Mouse (Mus musculus): ENCODE results near the gene Pagr1a. TPM values are rescaled to one million over a fixed set of nuclear protein-coding genes. Genes with fewer than 3 reads are reported as not detected.

Gene Pagr1a
- polyA plus RNA-seq, 1 experiment from 2014 or later, result 82.7 TPM

DNA sequence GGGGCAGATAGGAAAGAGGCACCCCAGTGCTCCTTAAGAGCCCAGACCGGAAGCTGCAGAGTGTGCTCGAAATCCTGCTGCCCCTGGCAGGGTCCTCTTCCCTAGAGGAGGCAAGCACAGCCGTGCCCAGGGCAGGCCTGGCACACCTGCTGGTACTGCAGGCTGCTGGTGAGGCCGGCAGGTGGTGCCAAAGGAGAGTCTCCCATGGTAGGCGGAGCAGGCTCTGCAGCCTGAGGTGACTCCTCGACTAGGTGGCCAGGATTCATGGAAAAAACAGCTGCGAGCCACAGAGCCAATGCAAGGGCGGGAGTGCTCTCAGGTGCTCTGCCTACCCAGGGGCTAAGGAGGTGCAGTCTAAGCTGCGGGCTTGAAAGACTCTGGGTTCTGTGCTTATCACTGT lies 30.8 kb downstream of the Pagr1a start:
- H3K9ac ChIP-seq (ENCODE audit: low read depth, low read length), result no peak overlapping the region
- H3K27ac ChIP-seq (ENCODE audit: low read length), result no peak overlapping the region
- H3K9me3 ChIP-seq (ENCODE audit: control insufficient read depth, low read length), result no peaks in the 10 kb centered on the region
- no peak overlapping the region for H3K4me2 ChIP-seq (ENCODE audit: low read depth, low read length)
- ATAC-seq, result peak; percentile 65; the same call in 1 of the 2 replicates
- H3K27me3 ChIP-seq (replicated peaks; ENCODE audit: control insufficient read depth, insufficient read depth, low read length), result no peaks in the 10 kb centered on the region
- 42% methylated on average over 9 of the region's 9 CpGs for WGBS
- no peak overlapping the region for H3K4me3 ChIP-seq (ENCODE audit: low read length)
- H3K4me1 ChIP-seq (ENCODE audit: control insufficient read depth, insufficient read depth, low read length), result peaks cover 11% of the 10 kb centered on the region
- H3K36me3 ChIP-seq (ENCODE audit: control insufficient read depth, insufficient read depth, low read length), result no peaks in the 10 kb centered on the region

DNA sequence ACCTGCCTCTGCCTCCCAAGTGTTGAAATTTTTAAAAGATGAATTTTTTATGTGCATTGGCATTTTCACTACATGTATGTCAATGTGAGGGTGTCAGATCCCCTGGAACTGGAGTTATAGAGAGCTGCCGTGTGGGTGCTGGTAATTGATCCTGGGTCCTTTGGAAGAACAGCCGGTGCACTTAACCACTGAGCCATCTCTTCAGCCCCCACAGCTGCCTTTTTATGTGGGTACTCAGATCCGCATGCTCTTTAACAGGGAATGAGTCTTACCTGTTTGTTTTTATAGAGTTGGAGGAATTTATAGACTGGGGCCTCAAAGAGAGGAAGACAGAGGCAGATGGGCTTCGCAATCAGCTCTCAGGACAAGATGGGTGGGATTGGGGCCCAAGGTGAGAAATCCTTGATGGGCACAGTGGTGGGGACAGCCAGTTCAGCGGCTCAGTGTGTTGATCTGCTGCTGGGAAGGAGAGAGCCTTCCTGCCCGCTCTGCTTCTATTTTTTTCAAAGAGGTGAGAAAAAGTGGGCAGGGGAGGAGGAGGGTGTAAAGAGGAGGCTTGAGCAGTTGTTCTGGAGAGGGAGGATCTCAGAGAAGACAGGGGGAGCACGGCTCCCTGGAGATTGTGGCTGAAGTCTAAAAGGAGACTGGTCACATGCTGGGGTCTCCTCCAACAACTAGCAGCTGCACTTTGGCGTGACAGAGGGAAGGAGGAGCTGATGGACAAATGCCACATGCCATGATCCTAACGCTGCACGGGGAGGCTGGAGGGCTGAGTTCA lies 32.3 kb downstream of the Pagr1a start:
- WGBS, result 46% methylated on average over 10 of the region's 10 CpGs

DNA sequence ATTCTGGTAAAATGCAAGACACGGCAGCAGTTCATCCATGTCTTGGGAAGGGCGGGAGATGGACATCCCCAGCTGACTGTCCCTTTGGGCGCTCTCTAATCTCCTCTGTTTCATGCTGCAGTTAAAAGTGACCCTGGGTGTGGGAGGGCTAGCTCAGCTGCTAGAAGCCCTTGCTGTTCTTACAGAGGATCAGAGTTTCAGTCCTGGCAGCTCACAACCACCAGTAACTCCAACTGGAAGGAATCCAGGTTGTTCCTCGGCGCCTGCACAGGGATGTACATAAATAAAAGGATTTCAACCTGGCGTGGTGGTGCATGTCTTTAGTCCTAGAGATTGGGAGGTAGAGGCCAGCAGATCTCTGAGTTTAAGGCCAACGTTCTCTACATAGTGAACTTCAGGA lies 34.0 kb downstream of the Pagr1a start:
- ATAC-seq, result no peak
- H3K4me2 ChIP-seq (ENCODE audit: low read depth, low read length), result no peak overlapping the region
- peak overlapping the region; percentile 36; the same call in 1 of the 2 replicates for H3K27ac ChIP-seq (ENCODE audit: low read length)
- H3K27me3 ChIP-seq (replicated peaks; ENCODE audit: control insufficient read depth, insufficient read depth, low read length), result no peaks in the 10 kb centered on the region
- H3K36me3 ChIP-seq (ENCODE audit: control insufficient read depth, insufficient read depth, low read length), result peaks cover 21% of the 10 kb centered on the region
- H3K9me3 ChIP-seq (ENCODE audit: control insufficient read depth, low read length), result no peaks in the 10 kb centered on the region
- no peak overlapping the region for H3K9ac ChIP-seq (ENCODE audit: low read depth, low read length)
- 74% methylated on average over 7 of the region's 7 CpGs for WGBS
- H3K4me1 ChIP-seq (ENCODE audit: control insufficient read depth, insufficient read depth, low read length), result peaks cover 15% of the 10 kb centered on the region
- H3K4me3 ChIP-seq (ENCODE audit: low read length), result no peak overlapping the region

More for the DNA sequence above, 32.3 kb downstream of the Pagr1a start:
- Histone ChIP-seq H3K4me1 (ENCODE audit: control insufficient read depth, insufficient read depth, low read length) (peaks cover 11% of the 10 kb centered on the region), H3K4me2 (ENCODE audit: low read depth, low read length) (no peak overlapping the region), H3K27me3 (replicated peaks; ENCODE audit: control insufficient read depth, insufficient read depth, low read length) (no peaks in the 10 kb centered on the region), H3K27ac (ENCODE audit: low read length) (no peak overlapping the region), H3K9me3 (ENCODE audit: control insufficient read depth, low read length) (no peaks in the 10 kb centered on the region), H3K36me3 (ENCODE audit: control insufficient read depth, insufficient read depth, low read length) (peaks cover 7% of the 10 kb centered on the region), H3K9ac (ENCODE audit: low read depth, low read length) (no peak overlapping the region), H3K4me3 (ENCODE audit: low read length) (no peak overlapping the region)
- ATAC-seq, result no peak

DNA sequence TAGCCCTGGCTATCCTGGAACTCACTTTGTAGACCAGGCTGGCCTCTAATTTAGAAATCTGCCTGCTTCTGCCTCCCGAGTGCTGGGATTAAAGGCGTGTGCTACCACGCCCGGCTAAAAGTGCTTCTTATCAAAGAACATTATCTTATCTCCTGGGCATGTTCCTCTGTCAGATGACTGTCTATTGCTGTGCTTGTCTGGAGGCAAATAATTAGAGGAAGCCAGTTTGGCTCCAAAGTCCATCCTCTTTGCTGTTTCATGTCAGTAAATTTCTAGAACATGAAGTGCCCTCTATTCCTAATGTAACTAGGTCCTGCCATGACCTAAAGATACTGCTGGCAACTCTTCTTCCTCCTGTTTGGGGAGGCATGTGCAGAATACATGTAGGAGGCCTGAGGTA lies 35.1 kb downstream of the Pagr1a start:
- 63% methylated on average over 4 of the region's 4 CpGs for WGBS
- ATAC-seq, result peak; percentile 45
- H3K9me3 ChIP-seq (ENCODE audit: control insufficient read depth, low read length), result no peaks in the 10 kb centered on the region
- peaks cover 15% of the 10 kb centered on the region for H3K4me1 ChIP-seq (ENCODE audit: control insufficient read depth, insufficient read depth, low read length)
- peaks cover 24% of the 10 kb centered on the region for H3K36me3 ChIP-seq (ENCODE audit: control insufficient read depth, insufficient read depth, low read length)
- H3K27ac ChIP-seq (ENCODE audit: low read length), result peak overlapping the region; percentile 51; the same call in 1 of the 2 replicates
- H3K4me2 ChIP-seq (ENCODE audit: low read depth, low read length), result no peak overlapping the region
- no peak overlapping the region for H3K4me3 ChIP-seq (ENCODE audit: low read length)
- H3K9ac ChIP-seq (ENCODE audit: low read depth, low read length), result no peak overlapping the region
- no peaks in the 10 kb centered on the region for H3K27me3 ChIP-seq (replicated peaks; ENCODE audit: control insufficient read depth, insufficient read depth, low read length)

DNA sequence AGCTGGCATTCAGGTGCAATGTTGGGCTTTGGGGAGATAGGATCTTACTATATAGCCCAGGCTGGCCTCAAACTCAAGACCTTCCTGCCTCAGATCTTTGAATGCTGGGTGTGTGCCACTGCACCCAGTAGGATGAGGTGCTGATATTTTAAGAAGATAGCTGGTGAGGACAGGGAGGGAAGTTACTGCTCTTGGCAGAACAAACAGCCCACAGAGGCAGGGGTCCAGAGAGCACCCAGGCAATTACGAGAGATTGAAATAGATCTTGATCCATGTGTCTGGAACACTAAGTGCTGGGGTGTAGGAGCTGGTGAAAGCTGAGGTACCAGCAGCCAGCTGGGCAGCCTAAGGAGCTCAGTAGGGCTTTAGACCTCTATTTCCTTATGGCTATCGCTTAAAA lies 35.6 kb downstream of the Pagr1a start:
- 88% methylated on average over 2 of the region's 2 CpGs for WGBS
- peaks cover 24% of the 10 kb centered on the region for H3K36me3 ChIP-seq (ENCODE audit: control insufficient read depth, insufficient read depth, low read length)
- no peak overlapping the region for H3K4me2 ChIP-seq (ENCODE audit: low read depth, low read length)
- no peaks in the 10 kb centered on the region for H3K27me3 ChIP-seq (replicated peaks; ENCODE audit: control insufficient read depth, insufficient read depth, low read length)
- no peak for ATAC-seq
- H3K4me3 ChIP-seq (ENCODE audit: low read length), result no peak overlapping the region
- H3K27ac ChIP-seq (ENCODE audit: low read length), result no peak overlapping the region; the same call in 1 of the 2 replicates
- peaks cover 15% of the 10 kb centered on the region for H3K4me1 ChIP-seq (ENCODE audit: control insufficient read depth, insufficient read depth, low read length)
- no peak overlapping the region for H3K9ac ChIP-seq (ENCODE audit: low read depth, low read length)
- no peaks in the 10 kb centered on the region for H3K9me3 ChIP-seq (ENCODE audit: control insufficient read depth, low read length)

DNA sequence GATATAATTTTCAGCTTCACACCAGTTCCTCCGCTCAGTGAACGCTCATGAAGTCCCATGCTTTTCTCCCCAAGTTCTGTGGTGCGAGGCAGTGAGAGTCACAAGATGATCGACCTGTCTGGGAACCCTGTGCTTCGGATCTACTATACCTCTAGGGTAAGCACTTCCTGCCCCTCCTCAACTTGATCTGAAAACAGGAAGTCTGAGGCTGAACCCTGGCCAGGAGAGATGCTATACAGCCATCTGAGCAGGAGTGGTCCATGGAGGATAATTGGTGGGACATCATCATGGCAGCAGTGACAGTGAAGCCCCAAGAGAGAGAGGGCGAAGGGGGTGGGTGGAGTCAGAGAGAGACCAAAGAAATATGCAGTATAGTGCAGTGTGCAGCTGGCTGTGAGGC lies 38.3 kb downstream of the Pagr1a start:
- Histone ChIP-seq H3K4me3 (ENCODE audit: low read length) (no peak overlapping the region), H3K36me3 (ENCODE audit: control insufficient read depth, insufficient read depth, low read length) (peaks cover 24% of the 10 kb centered on the region), H3K4me2 (ENCODE audit: low read depth, low read length) (no peak overlapping the region; the same call in 1 of the 2 replicates), H3K4me1 (ENCODE audit: control insufficient read depth, insufficient read depth, low read length) (peaks cover 17% of the 10 kb centered on the region), H3K9ac (ENCODE audit: low read depth, low read length) (no peak overlapping the region), H3K9me3 (ENCODE audit: control insufficient read depth, low read length) (no peaks in the 10 kb centered on the region), H3K27ac (ENCODE audit: low read length) (no peak overlapping the region), H3K27me3 (replicated peaks; ENCODE audit: control insufficient read depth, insufficient read depth, low read length) (no peaks in the 10 kb centered on the region)
- no peak for ATAC-seq
- WGBS, result 92% methylated on average over 6 of the region's 6 CpGs

DNA sequence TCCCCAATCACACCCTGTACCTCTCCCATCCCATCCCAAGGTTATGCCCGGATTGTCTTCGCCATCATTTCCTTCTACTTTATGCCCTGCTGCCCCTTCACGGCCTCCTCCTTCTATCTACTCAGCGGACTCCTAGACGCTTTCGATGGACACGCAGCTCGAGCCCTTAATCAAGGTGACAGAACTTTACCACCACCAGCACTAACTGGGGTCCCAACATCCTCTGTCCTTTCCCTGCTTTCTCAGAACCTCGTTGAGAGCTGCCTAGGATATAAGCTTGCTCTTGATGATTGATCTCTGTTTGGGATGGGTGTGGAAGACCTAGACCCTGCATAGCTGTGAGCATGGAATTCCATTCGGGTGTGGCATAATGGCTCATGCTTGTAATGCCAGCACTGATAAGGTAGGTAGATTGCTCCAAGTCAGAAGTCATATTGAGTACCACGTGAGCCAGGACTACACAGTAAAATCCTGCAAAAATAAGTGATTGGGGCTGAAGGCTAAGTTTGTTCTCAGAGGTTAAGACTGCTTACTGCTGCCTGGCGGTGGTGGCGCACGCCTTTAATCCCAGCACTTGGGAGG lies 40.2 kb downstream of the Pagr1a start:
- peak; percentile 64 for ATAC-seq

DNA sequence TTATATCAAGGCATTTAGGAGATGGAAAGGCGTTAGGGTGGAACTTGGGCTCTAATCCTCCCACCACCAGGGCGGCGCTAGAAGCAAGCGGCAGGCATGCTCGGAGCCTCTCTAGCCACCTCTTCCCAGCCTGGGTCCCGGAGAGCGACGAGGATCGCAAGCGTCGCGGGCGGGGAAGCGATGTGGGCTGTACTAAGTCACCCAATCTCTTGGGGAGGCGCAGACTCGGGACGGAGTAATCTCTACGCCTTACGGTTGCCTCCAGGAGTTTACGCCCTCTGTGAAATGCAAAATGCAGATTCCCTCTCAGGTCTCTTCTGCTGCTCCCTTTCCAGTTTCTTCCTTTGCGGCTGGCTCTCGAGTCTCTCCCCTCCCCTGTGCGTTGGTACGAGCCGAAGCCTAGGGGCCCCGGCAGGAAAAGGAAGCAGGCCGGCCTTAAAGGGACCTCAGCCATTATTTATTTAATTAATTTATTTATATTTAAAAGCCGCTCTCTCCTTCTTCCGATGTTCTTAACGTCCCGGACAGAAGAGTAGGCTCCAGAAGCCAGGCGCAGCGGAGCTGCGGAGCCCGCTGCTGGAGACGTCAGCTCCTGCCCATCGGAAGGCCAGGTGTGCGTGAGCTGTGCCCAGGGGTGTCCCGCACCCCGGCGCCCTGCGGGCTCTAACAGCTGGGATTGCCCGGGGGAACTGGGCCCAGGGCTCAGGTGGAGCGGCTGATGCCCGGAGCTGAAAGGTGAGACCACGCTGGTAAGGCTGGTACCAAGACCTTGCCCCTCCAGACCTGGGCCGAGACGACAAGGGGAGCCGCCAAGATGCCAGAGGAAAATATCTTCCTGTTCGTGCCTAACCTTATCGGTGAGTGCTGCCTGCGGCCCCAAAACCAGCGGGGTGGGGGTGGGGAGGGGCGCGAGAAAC lies 40.9 kb downstream of the Pagr1a start, which contains the start of gene Cdiptos:
TSS of gene Cdiptos (minus strand) at position 149 of the 917 bp plus-strand sequence.
- H3K4me3 ChIP-seq (ENCODE audit: low read length), result peak within 1 kb of the TSS; percentile 100
- peak within 1 kb of the TSS; percentile 69 for H3K4me2 ChIP-seq (ENCODE audit: low read depth, low read length)
- peak within 1 kb of the TSS; percentile 98 for H3K27ac ChIP-seq (ENCODE audit: low read length)
- peak within 1 kb of the TSS; percentile 99 for H3K9ac ChIP-seq (ENCODE audit: low read depth, low read length)
- H3K27me3 ChIP-seq (replicated peaks; ENCODE audit: control insufficient read depth, insufficient read depth, low read length), result no peaks in the 10 kb centered on the region
- under 1% methylated on average over 55 of the region's 55 CpGs for WGBS
- peak; percentile 93 for ATAC-seq
- peaks cover 24% of the 10 kb centered on the region for H3K36me3 ChIP-seq (ENCODE audit: control insufficient read depth, insufficient read depth, low read length)
- H3K9me3 ChIP-seq (ENCODE audit: control insufficient read depth, low read length), result no peaks in the 10 kb centered on the region
- peaks cover 10% of the 10 kb centered on the region; the same call in 1 of the 2 replicates for H3K4me1 ChIP-seq (ENCODE audit: control insufficient read depth, insufficient read depth, low read length)

More for the DNA sequence above, 40.2 kb downstream of the Pagr1a start:
- peak overlapping the region; percentile 100 for H3K4me3 ChIP-seq (ENCODE audit: low read length)
- no peaks in the 10 kb centered on the region for H3K9me3 ChIP-seq (ENCODE audit: control insufficient read depth, low read length)
- peak overlapping the region; percentile 69 for H3K4me2 ChIP-seq (ENCODE audit: low read depth, low read length)
- 22% methylated on average over 14 of the region's 14 CpGs for WGBS
- peaks cover 10% of the 10 kb centered on the region; the same call in 1 of the 2 replicates for H3K4me1 ChIP-seq (ENCODE audit: control insufficient read depth, insufficient read depth, low read length)
- peak overlapping the region; percentile 98 for H3K27ac ChIP-seq (ENCODE audit: low read length)
- no peaks in the 10 kb centered on the region for H3K27me3 ChIP-seq (replicated peaks; ENCODE audit: control insufficient read depth, insufficient read depth, low read length)
- H3K36me3 ChIP-seq (ENCODE audit: control insufficient read depth, insufficient read depth, low read length), result peaks cover 24% of the 10 kb centered on the region
- H3K9ac ChIP-seq (ENCODE audit: low read depth, low read length), result peak overlapping the region; percentile 99

DNA sequence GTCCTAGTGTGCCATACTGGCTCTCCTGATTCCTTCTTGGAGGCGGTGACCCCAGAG lies 41.4 kb downstream of the Pagr1a start, which contains the start of gene Cdipt:
TSS of gene Cdipt (plus strand) at position 22 of the 57 bp plus-strand sequence.
- Histone ChIP-seq H3K4me2 (ENCODE audit: low read depth, low read length) (peak within 1 kb of the TSS; percentile 69), H3K9ac (ENCODE audit: low read depth, low read length) (peak within 1 kb of the TSS; percentile 99), H3K27ac (ENCODE audit: low read length) (peak within 1 kb of the TSS; percentile 98), H3K36me3 (ENCODE audit: control insufficient read depth, insufficient read depth, low read length) (peaks cover 21% of the 10 kb centered on the region), H3K4me3 (ENCODE audit: low read length) (peak within 1 kb of the TSS; percentile 100), H3K4me1 (ENCODE audit: control insufficient read depth, insufficient read depth, low read length) (peaks cover 10% of the 10 kb centered on the region; the same call in 1 of the 2 replicates), H3K9me3 (ENCODE audit: control insufficient read depth, low read length) (no peaks in the 10 kb centered on the region), H3K27me3 (replicated peaks; ENCODE audit: control insufficient read depth, insufficient read depth, low read length) (no peaks in the 10 kb centered on the region)
- no peak for ATAC-seq
- WGBS, result 0% methylated on average over 1 of the region's 1 CpGs

Data from intestine, embryonic 16.5 days (tissue).